Mouse (Mus musculus): ENCODE data around the gene Lpar5.
"Not testable (repeated sequence)": the region's sequence is repeated elsewhere in the genome, so short reads cannot be mapped to it uniquely, and the experiment has no call there.

Lpar5 gene

GRCm38 (mm10) chr6:125067571-125067995 lies at the start of gene Lpar5:
Lpar5 (plus strand) TSS chr6:125067920.
- no peak for DNase-seq

GRCm38 (mm10) chr6:125030532-125030931 lies 37.2 kb upstream of the Lpar5 start:
- not testable (repeated sequence) for DNase-seq

- no peak for DNase-seq
These were observed 36.1 kb upstream of the Lpar5 start for GRCm38 (mm10) chr6:125031604-125032003.

- DNase-seq = no peak
These were observed 29.1 kb upstream of the Lpar5 start for GRCm38 (mm10) chr6:125038666-125039065.

GRCm38 (mm10) chr6:125039131-125039530 lies 28.6 kb upstream of the Lpar5 start:
- no peak for DNase-seq

GRCm38 (mm10) chr6:125039533-125040153 lies 28.1 kb upstream of the Lpar5 start, which contains the start of gene Ing4:
Ing4 (plus strand) TSS chr6:125039760.
- peak; percentile 95 for DNase-seq

GRCm38 (mm10) chr6:125040221-125040620 lies 27.5 kb upstream of the Lpar5 start:
- no peak for DNase-seq

- no peak for DNase-seq
These were observed 26.7 kb upstream of the Lpar5 start for GRCm38 (mm10) chr6:125041047-125041446.

- DNase-seq = no peak
These were observed 25.6 kb upstream of the Lpar5 start for GRCm38 (mm10) chr6:125042081-125042480.

GRCm38 (mm10) chr6:125046691-125047090 lies 21.0 kb upstream of the Lpar5 start:
- peak; percentile 60 for DNase-seq

- no peak for DNase-seq
These were observed 18.0 kb upstream of the Lpar5 start, which contains the start of gene Acrbp for GRCm38 (mm10) chr6:125049678-125050077. Acrbp (plus strand) TSS chr6:125049689.

- no peak for DNase-seq
These were observed 16.5 kb upstream of the Lpar5 start for GRCm38 (mm10) chr6:125051237-125051636.

- no peak for DNase-seq
These were observed 6.2 kb upstream of the Lpar5 start for GRCm38 (mm10) chr6:125061493-125061892.

GRCm38 (mm10) chr6:125062511-125062910 lies 5.2 kb upstream of the Lpar5 start:
- DNase-seq = no peak

- no peak for DNase-seq
These were observed 3.8 kb upstream of the Lpar5 start for GRCm38 (mm10) chr6:125063906-125064305.

- DNase-seq = not testable (repeated sequence)
These were observed 2.5 kb upstream of the Lpar5 start for GRCm38 (mm10) chr6:125065223-125065622.

- no peak for DNase-seq
These were observed 3.6 kb downstream of the Lpar5 start for GRCm38 (mm10) chr6:125071170-125071895.

GRCm38 (mm10) chr6:125071896-125072279 lies 4.2 kb downstream of the Lpar5 start:
- DNase-seq = no peak

GRCm38 (mm10) chr6:125073825-125074224 lies 6.1 kb downstream of the Lpar5 start:
- no peak for DNase-seq

GRCm38 (mm10) chr6:125081394-125081793 lies 13.7 kb downstream of the Lpar5 start:
- no peak for DNase-seq

GRCm38 (mm10) chr6:125081797-125082560 lies 14.3 kb downstream of the Lpar5 start:
- DNase-seq = peak; percentile 90

GRCm38 (mm10) chr6:125082801-125083386 lies 15.2 kb downstream of the Lpar5 start:
- no peak for DNase-seq

- DNase-seq = peak; percentile 72
These were observed 16.7 kb downstream of the Lpar5 start for GRCm38 (mm10) chr6:125084424-125084823.

All from layer of hippocampus, adult 9-11 months (tissue).